Mouse (Mus musculus) spleen, adult 12 weeks (tissue): Measurements from ENCODE around the gene Impg2.

ENCODE experiments used
- DNase-seq: peaks from one replicate; pipeline ENCODE4 v3.0.0; 2022; ENCODE audit warnings: low spot score

Gene Impg2

DNA sequence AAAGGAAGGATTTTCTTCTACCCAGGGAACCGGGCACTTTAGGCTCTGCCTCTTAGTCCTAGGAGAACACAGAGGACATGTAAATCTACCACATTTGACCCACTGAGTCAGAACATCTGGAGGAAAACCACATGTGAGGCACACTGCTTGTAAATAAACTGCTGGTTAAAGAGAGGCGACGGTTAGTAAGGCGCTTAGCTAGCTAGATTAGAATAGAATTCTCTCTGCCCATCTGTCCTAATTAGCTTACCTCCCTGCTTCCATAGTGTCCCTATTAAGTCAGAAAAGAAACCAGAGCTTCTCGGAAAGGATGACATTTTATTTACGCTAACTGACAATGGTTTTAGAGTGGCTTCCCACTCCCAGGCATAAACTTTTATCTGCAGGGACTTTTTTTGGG is at the start of gene Impg2:
Gene Impg2, plus strand, starts transcription at position 263 of the 400 bp plus-strand sequence.
- DNase-seq = no peak

DNA sequence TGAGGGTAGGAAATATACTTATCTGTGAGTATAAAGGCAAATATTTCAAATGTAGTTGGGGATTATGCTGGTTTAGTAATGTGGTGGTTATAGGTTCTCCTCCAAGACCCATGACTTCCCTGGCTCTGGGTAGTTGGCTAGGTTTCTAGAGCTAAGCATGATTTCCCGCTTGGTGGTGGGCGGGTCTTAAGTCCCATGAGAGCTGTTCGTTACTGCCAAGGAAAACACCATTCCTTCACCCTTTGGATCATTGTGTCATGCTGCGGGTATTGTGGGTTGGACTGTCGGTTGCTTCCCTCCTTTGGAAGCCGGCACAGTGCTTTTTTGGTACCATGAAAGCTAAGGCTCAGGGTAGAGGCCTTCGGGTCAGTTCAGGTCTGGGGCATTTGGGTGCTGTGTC is 40.6 kb upstream of the Impg2 start:
- no peak for DNase-seq

DNA sequence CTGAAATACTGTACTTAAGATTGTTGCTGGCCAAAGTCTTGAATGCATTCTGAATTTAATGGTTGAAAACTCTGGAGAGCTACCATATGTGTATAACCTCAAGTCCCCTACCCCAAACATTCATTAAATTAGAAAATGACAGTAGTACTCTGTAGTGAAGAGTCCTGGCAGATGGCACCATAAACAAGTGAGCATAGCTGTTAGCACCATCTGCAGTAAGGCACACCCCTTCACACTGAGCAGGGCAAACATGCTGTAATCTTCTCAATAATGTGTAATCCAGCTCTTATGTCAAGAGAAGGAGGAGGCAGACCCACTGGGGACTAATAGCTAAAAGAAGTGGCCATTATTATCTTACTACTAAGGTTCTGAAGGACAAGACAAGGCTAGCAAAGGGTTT is 33.9 kb upstream of the Impg2 start:
- DNase-seq = no peak

DNA sequence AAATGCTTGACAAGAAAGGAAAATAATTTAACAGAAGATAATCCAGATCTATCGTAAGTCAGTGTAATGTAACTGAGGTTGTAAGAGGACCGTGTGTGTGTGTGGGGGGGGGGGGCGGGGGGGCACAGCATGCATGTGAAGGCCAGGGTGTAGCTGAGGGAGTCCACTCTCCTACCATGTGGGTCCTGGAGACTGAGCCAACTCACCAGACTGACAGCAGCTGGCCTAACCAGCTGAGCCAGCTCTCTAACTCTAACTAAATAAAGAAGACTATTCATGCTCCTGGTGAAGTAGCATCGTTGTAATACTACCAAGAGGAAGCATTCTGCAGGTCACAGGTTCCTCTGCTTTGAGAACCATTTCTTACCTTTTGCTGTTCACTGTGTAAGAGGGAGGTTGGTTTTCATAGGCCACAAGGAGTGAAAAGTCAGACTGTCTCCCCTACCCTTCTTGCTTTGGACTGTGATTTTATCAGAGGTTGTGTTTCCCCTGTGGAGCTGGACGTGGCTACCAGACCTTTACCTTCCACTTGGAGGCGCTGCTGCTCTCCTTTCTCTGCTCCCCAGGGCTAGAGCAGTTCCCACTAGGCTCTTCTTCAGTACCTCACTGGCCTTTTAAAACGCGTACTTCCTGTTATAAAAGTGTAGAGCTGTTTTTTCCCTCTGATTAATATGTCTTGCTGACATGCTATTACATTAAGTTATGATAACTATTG is 28.1 kb upstream of the Impg2 start:
- DNase-seq = no peak

DNA sequence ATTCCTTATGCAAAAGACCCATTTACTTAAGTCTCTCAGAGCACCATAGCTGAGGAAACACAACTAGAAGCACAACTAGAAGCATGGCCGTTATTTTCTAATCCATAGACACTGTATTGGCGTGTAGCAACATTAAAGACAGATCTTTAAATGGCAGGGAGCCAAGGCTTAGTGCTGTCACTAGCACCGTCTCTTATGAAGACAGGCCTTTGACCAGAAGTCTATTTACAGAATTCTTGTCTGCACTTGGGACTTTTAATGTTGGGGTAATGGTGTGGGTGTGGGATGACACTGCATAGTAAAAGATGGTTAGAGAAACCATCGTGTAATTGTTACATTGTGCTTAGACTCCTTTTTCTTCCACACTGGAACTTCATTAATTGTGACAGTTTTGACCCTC is 17.2 kb upstream of the Impg2 start:
- no peak for DNase-seq

DNA sequence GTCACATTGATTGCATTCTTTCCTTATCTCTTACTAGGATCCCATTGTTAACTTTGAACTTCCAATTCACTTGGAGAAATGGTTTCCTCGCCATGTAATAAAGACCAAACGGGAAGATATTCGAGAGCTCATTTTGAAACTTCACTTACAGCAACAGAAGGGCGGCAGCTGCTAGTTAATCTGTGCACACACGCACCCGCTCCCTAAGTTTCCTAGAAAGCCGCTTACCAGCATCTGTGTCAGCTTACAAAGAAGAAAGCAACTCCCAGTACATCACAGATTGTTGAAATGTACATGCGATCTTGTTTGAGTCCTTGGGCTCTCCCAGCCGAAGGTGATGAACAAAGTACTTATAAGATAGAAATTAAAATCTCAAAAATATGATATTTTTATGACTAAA is 15.9 kb upstream of the Impg2 start:
- DNase-seq = no peak

DNA sequence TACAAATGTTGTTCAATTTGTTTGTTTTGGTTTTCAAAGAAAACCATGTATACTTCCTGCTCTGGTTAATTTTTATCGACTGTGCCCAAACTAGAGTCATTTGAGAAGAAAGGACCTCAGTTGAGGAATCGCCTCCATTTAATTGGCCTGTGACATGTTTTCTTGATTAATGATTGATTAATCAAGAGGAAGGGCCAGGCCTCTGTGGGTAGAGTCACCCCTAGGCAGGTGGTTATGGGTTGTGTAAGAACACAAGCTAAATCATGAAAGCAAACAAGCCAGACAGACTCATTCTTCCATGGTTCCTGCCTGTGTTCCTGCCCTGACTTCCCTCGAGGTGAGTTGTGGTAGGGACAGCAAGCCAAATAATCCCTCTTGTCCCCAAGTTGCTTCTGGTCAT is 8.6 kb downstream of the Impg2 start:
- no peak for DNase-seq

DNA sequence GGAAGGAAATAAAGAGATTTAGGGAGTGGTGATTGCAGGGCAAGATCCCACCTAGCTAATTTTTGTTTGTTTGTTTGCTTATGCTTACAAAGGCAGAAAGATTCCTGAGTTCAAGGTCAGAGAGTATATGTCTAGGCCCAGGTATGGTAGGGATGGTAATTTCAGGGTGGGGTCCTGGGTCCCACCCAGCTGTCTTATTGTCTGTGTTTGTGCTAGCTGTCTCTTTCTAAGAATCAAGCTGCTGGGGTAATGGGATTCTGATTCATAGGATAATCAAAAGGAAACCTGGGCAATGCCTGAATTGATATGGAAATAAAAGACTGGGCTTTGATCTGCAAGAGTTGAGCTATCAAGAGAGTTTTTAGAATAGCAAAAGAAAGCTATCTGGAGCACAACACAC is 23.6 kb downstream of the Impg2 start:
- DNase-seq = no peak

DNA sequence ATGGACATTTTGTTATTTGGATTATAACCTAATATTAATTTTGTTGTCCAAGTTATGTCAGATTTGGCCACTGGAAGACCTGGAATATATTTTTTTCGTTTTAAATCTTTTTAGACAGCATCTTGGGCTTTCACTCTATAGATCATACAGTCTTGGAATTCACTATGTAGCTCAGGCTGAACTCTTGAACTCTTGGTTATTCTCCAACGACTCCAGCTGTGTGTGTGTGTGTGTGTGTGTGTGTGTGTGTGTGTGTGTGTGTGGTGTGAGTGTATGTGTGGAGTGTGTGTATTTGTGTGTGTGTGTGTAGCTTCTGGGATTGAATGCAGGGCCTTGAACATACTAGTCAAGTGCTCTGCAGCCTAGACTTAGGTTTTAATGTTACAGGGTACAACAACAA is 25.3 kb downstream of the Impg2 start:
- DNase-seq = no peak

DNA sequence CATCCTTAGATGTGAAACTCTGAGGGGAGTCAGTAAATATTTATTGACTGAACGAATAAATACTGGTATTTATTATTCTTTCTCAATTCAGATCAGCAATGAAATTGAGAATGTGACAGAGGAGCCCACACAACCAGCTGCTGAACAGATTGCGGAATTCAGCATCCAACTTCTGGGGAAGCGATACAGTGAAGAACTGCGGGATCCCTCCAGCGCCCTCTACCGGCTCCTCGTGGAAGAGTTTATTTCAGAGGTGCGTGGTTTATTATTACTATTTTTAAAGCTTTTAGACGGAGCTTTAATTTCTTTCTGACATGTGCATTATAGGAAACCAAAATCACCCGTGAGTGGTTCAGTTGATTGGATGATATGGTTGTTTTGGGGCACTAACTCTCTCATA is 27.2 kb downstream of the Impg2 start:
- no peak for DNase-seq

DNA sequence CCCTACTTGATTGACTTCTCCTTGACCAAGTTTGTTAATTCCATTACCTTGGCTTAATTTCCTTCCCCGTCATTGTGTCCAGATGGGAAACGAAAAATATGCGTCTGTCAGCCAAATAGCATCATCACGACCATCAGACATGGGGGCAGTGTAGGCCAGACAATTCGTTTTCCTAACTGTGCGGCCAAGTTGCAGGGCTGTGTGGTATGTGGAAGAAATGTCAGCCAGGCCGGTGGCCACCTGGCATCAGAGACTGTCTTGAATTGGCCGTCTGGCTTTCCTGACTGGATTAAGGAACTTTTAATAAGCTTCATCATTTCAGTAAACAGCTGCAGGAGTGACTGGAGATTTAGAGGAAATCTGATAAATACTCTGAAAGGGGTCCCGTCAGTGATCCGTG is 28.6 kb downstream of the Impg2 start:
- DNase-seq = no peak

DNA sequence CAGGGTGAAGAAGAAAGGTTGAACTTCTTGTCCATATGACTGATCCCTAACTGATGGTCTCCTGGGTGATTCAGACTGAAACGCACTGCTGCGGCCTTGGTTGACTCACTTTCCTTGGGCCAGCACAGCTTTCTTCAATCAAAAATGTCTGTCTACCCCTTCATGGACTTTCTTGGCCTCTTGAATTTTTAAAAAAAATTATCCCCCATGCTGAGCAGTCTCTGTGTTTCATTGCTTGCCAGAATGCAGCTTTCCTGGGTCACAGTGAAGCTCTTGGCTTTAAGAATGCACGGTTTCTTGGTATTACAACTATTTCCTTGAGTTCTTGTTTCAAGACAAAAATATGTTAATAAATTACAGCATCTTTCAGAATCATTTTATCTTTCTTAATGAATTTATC is 41.9 kb downstream of the Impg2 start:
- DNase-seq = no peak

DNA sequence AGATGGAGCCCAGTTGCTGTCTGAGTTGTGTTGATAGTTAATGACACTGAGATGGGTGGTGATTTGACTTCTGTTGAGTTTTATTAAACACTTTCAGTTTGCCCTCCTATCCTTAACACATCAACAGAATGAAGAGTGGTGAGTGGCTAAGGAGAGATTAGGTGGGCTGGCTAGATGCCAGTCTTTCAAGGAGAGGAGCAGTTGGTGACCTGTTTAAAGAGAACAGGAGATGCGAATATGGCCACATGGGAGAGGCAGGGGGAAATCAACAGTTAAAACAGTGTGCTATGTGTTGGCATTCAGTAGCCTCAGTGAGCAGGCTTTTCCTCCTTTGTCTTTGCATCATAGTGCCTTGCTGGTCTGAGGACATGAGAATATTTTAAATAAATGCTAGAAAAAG is 69.8 kb downstream of the Impg2 start:
- DNase-seq = no peak

DNA sequence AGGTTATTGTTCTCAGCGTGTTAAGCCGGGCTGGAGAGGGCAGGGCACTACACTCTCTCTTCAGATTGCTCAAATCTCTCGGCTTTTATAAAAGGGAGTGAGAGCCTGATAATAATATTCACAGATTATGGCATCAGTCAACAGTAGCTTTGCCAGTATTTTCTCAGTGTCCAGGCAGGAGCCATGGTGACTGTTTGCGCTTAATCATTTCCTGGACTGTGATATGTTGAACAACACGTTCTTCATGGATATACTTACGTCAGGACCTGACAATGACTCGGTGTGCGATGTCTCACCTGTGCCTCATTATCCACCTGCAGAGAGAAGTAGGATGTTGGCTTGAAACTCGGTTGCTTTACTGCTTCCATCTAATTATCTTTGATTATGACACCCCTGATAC is 74.9 kb downstream of the Impg2 start:
- DNase-seq = no peak

DNA sequence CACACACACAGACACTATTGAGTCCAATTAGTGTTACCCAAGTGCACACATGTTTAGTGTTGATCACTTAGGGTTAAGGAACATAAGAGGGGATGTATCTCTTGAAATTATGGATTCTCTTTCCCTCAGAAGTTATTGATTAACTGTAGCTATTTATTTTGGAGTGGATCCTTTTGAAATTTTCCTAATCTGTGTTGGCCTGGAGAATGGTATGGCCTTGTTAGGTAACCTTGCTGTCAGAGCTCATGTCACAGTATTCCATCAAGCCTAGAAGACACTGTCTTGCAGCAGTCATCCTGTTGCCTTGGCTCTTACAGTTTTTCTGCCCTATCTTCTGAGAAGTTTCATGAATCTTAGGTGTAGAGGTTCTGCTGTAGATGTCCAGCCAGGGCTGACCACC is 75.6 kb downstream of the Impg2 start:
- no peak for DNase-seq

DNA sequence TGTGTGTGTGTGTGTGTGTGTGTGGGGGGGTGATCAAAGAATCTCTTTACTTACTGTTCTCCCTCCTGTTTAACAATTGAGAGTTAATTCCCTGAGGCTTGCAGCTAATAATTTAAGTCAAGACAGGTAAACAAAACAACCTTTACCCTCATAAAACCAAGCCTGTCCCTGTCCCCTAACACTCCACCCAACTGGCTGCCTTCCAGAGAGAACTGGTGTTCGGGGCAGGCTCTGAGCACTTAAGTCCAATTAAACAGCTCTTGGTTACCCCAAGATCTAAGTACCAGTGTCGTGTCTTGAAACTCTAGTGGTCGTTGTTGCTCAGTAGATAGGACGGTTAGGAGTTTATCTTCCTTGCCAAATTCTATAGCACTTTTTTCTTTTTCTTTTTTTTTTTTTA is 77.2 kb downstream of the Impg2 start:
- no peak for DNase-seq

DNA sequence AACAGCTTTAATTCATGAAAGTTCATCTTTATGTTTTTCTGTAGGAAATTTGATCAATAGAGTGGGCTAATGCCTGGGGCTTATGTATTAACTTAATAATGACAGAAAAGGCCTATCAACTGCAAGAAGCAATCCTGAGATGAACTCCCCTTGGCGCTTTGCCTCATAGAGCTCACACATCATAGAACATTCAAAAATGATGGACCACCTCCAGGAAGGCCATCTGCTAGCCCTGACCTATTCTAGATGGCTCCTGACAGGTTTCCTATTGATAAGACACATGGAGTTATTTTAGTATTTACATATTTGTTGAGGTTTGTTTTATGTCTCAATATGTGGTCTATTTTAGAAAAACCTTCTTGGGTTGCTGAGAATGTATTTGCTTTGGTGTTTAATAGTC is 79.2 kb downstream of the Impg2 start:
- no peak for DNase-seq

DNA sequence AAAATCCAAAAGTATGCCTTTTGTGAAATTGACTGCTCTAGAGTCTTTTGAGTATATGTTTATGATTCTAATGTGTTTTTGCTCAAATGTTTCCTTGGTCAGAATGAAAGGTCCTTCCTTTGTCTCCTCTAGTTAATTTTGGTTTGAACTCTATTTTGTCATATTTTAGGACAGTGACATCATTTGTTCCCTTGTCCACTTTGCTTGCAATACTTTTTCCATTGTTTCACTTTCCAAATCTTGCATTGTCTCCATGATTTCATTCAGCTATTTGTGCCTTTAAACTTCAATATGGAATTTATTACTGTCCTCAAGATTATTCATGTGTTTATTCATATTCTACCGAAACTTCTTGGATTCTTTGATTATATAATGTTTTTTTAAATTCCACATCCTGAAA is 79.8 kb downstream of the Impg2 start:
- no peak for DNase-seq

DNA sequence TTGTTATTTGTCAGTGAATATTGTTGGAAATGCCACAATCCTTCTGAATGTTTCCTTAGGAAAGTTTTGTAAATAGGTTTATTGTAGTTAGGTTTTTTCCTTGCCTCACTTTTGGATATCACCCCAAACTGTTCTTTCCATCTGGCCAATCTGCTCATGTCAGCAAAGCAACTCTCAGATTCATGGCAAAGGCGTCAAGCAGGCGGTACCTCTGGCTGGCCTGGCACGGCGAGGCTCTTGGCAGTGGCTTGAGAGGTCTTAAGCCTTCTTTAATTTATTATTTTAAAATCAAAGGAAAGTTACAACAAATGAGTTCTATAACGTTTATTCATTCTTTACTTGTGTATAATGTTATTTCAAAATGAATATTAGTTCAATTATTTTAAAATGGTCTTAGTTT is 82.0 kb downstream of the Impg2 start:
- no peak for DNase-seq

DNA sequence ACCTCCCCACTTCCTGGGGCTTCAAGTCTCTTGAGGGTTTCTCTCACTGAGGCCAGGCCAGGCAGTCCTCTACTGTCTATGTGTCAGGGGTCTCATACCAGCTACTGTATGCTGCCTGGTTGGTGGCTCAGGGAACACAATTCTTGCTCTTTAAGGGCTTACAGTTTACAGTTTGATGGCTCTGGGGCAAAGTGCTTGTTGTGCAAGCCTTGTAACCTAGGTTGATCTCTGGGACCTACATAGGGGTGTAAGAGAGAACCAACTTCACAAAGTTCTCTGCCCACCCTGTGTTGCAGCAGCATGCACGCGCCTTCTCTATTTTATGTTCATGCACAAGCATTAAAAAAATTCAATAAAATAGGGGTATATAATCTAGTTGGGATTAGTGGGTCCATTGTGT is 82.9 kb downstream of the Impg2 start:
- no peak for DNase-seq

DNA sequence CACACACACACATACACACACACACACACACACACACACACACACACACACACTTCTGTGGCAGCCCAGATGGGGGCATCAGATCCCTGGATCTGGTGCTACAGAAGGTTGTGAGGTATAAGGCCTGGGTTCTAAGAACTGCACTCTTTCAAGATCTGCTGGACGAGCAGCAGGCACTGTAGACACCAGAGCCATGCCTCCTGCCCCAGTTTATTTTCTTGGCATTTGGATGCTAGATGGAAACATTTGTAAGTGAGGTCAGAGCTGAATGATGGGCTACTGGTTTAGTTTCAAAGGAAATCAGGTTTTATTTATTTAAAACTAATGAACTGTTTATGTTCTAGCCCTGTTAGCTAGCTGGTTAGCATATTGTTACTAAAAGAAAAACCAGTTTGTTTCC is 90.8 kb downstream of the Impg2 start:
- DNase-seq = no peak

DNA sequence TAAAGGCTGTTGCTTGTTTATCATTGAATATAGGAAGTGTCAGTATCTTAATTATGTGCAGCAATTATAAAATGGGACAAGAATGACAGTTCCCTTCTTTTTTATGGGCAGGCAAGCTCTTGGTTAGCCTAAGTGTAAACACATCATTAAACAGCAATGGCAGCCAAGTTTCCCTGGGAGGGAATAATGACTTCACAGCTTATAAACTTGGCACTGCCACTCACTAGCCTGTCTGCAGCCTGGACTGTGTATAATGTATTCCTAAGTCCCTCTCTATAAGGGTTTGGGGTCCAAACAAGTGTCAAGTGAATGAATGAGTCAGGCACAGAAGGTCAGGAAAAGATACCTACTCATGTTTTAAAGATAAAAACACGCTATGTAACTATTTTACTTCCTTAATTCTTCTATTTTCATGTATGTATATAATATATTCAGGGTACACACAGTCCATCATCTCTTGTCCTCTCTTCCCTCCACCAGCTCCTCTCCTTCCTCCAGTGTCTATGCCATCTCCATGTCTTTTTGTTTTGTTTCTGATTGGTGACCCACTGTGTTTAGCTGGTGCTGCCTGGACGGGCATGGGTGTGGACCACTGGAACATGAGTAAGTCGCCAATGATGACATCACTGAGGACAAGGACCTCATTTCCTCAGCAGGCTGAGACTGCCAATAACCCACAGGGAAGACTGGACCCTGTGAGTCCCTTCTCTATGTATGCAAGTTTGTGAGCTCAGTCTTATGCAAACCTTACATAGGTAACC is 92.0 kb downstream of the Impg2 start:
- DNase-seq = no peak

DNA sequence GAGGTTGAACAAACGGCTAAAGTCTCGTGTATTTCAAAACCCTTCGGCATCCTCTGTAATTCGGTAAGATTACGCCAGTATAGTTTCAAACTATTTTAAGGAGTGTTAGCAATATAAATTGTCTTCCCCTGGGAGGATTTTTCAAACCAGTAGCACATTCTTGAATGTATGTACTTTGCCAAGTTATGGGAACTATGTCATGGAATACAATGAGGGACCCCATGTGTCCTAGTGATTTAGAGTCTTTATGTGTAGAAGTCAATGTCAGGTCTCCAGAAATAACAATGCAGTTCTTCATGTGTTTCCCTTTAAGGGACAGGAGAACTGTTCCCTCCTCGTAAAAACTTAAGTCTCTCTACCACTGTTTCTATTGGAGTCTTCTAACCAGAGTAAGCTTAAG is 94.1 kb downstream of the Impg2 start:
- DNase-seq = no peak

DNA sequence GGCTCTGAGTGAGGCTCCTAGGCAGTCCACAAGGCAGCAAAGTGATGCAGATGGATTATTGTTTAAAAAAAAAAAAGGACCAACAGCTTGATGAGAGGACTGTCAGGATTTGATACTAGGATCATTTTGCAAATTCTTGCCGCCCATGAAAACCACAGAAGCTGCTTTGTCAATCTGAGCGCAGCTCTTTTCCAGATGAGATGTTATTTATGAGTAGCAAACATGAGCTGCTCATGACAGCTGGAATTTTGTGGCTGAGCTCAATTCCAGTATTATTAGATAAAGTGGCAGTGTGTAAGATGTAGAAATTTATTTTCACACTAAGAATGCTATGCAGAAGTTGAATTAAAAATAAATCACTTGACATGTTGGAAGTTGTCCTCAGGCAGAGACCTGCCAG is 94.7 kb downstream of the Impg2 start:
- no peak for DNase-seq
